8 mouse cellular contexts compared by ENCODE assay signal in genomic region chr10:26772624-26773540, GRCm38 (mm10). TPM values are rescaled to one million over a fixed set of nuclear protein-coding genes. Genes with fewer than 3 reads are reported as not detected.
DNase-seq lines count a peak whose midpoint lies in the region; ATAC-seq and TF ChIP-seq lines count a peak whose summit lies in the region.

No protein-coding gene starts in this region.

- peak overlapping the region; percentile 67 for H3K9ac ChIP-seq in forebrain, embryonic 13.5 days
- H3K9ac ChIP-seq in liver, postnatal 0 days (replicated peaks), result peak overlapping the region; percentile 64

- ATAC-seq in forebrain, embryonic 13.5 days, result peak; percentile 87
- peak; percentile 80 for ATAC-seq in liver, postnatal 0 days
- ATAC-seq in neutrophil, adult 5-6 weeks (ENCODE audit: extremely low read depth, insufficient number of reproducible peaks, low FRiP score, poor library complexity, severe bottlenecking), result peak; percentile 34

- H3K27ac ChIP-seq in forebrain, embryonic 13.5 days, result peak overlapping the region; percentile 86
- H3K27ac ChIP-seq in liver, postnatal 0 days (ENCODE audit: low read depth), result peak overlapping the region; percentile 88

- peak overlapping the region; percentile 74 for H3K4me3 ChIP-seq in E14TG2a.4 (replicated peaks; ENCODE audit: low read length)
- peak overlapping the region; percentile 55 for H3K4me3 ChIP-seq in forebrain, embryonic 13.5 days
- peak overlapping the region; percentile 60 for H3K4me3 ChIP-seq in liver, postnatal 0 days (ENCODE audit: low read depth, low read length)

- under 1% methylated on average over 22 of the region's 22 CpGs for WGBS in forebrain, embryonic 13.5 days
- WGBS in liver, postnatal 0 days (ENCODE audit: insufficient replicate concordance), result 2% methylated on average over 22 of the region's 22 CpGs

- peak; percentile 57 for DNase-seq in brain, embryonic 18.5 days (ENCODE audit: low read depth, low spot score)
- DNase-seq in heart, postnatal 10 days, result peak; percentile 88 to 89
- DNase-seq in kidney, postnatal 4 days, result peak; percentile 84 to 90
- DNase-seq in liver, postnatal 0 days, result peak; percentile 63
- DNase-seq in thymus, postnatal 0 days (ENCODE audit: low spot score), result peak; percentile 11

- TF ChIP-seq CTCF in E14TG2a.4 (conservative IDR thresholded peaks at IDR 0.05; ENCODE audit: low read length), result no peak
- no peak for TF ChIP-seq CTCF in liver, postnatal 0 days (IDR thresholded peaks at IDR 0.05; ENCODE audit: low read depth)

- TF ChIP-seq EP300 in liver, postnatal 0 days (IDR thresholded peaks at IDR 0.05; ENCODE audit: low read depth), result no peak

- intact Hi-C loops in heart, postnatal 10 days (cut with DNase I), result loop anchor here (2.0 to 5.0 kb wide), 3 partner anchors 26 to 114 kb away; no protein-coding TSS in a partner anchor

- peaks cover 17% of the 10 kb centered on the region for H3K27me3 ChIP-seq in E14TG2a.4 (ENCODE audit: insufficient read depth, low read length)
- no peaks in the 10 kb centered on the region for H3K27me3 ChIP-seq in forebrain, embryonic 13.5 days
- H3K27me3 ChIP-seq in liver, postnatal 0 days (ENCODE audit: insufficient read depth, low read length), result no peaks in the 10 kb centered on the region

- no peaks in the 10 kb centered on the region for H3K9me3 ChIP-seq in E14TG2a.4 (ENCODE audit: low read length)
- no peaks in the 10 kb centered on the region for H3K9me3 ChIP-seq in forebrain, embryonic 13.5 days (replicated peaks)
- no peaks in the 10 kb centered on the region for H3K9me3 ChIP-seq in liver, postnatal 0 days (ENCODE audit: low read length)

- peaks cover 18% of the 10 kb centered on the region for H3K4me1 ChIP-seq in E14TG2a.4 (replicated peaks; ENCODE audit: low read depth, low read length)
- H3K4me1 ChIP-seq in forebrain, embryonic 13.5 days, result peaks cover 18% of the 10 kb centered on the region
- peaks cover 17% of the 10 kb centered on the region for H3K4me1 ChIP-seq in liver, postnatal 0 days (ENCODE audit: insufficient read depth)

- no peaks in the 10 kb centered on the region for H3K36me3 ChIP-seq in E14TG2a.4 (ENCODE audit: insufficient read depth, low read length)
- no peaks in the 10 kb centered on the region for H3K36me3 ChIP-seq in forebrain, embryonic 13.5 days (ENCODE audit: poor library complexity, severe bottlenecking)
- no peaks in the 10 kb centered on the region for H3K36me3 ChIP-seq in liver, postnatal 0 days (replicated peaks; ENCODE audit: insufficient read depth, low read length)

- H3K4me2 ChIP-seq in forebrain, embryonic 13.5 days, result peak overlapping the region; percentile 87
- peak overlapping the region; percentile 79 for H3K4me2 ChIP-seq in liver, postnatal 0 days (ENCODE audit: low read depth, low read length)

RNA-seq across cellular contexts. Expression of gene Arhgap18, which starts 19.7 kb away (rescaled TPM):
- polyA plus RNA-seq in forebrain, embryonic 13.5 days (2015; fragmentation: Nextera tagmentation; extraction: Ambion mirVana), result 20.3 and 22.5 TPM in 2 replicates
- total RNA-seq in heart, postnatal 10 days (2021), result 10 to 100 TPM; 36.3 to 64.0 TPM
- 8.5 and 8.9 TPM in 2 replicates for polyA plus RNA-seq in liver, postnatal 0 days (2015; fragmentation: Nextera tagmentation; extraction: Ambion mirVana)
- total RNA-seq in neutrophil, adult 5-6 weeks (2017), result 40.6 and 46.4 TPM in 2 replicates
- polyA plus RNA-seq in thymus, postnatal 0 days (2015; fragmentation: Nextera tagmentation; extraction: Ambion mirVana), result 12.9 and 14.8 TPM in 2 replicates

Comparison
In these comparisons a context has a peak if more than half of its experiments do, and no peak if none do; other contexts are left out.
1. Peak in every context shown above with its lines: DNase-seq, ATAC-seq, H3K4me3 ChIP-seq and H3K27ac ChIP-seq.
2. DNase-seq: peak in every context shown above with its lines; median percentile 88 in heart, postnatal 10 days; 87 in kidney, postnatal 4 days; 63 in liver, postnatal 0 days; 57 in brain, embryonic 18.5 days; 11 in thymus, postnatal 0 days.
3. ATAC-seq: peak in every context shown above with its lines; median percentile 87 in forebrain, embryonic 13.5 days; 80 in liver, postnatal 0 days; 34 in neutrophil, adult 5-6 weeks.